In the genomic region with DNA sequence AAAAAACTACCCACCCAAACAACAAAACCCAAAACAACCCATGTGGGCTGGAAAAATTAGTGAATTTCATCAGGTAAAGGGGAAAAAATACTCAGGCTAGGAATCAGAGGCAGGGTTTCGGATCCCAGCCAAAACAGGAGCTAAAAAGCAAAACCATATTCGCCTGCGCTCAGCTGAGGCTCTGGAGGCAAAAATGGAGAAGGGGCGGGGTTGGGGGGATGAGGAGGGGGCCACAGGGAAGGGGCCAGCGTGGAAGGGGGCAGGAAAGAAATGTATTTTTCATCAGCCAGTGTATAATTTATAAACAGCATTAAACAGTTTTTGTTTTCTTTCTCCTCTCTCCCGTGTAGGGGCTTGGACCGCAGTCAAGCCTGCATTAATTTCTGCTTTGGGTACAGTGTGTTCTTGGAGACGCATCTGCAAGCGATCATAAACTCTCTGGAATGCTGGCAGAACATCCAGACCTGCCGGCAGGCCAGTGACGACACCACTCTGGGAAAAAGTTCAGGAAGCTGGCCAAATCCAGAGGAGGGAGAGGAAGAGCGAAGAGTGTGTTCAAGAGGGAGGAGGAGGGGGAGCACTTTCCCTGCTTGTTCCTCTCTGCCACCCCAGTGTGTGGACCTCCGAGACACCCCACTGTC, we compare ENCODE assay signal across 9 mouse cellular contexts.
A peak's percentile ranks its signal among the peaks of the same experiment; 100 is the strongest.
DNase-seq lines count a peak whose midpoint lies in the region; ATAC-seq and TF ChIP-seq lines count a peak whose summit lies in the region.
"Had no signal": no experiment of that assay in that cellular context is flagged by ENCODE, and none has a peak within 500 bp of the region (broad histone marks: within the 10 kb centered on the region; RNA-seq: fewer than 3 reads in every experiment).

No protein-coding gene starts in this region.

- H3K4me1 ChIP-seq in cerebellum, adult 2 months (ENCODE audit: control insufficient read depth, insufficient read depth, low read length): peaks cover 33% of the 10 kb centered on the region
- H3K4me1 ChIP-seq in liver, embryonic 16.5 days (ENCODE audit: control insufficient read depth, low read depth, low read length): peaks cover 9% of the 10 kb centered on the region

- H3K4me3 ChIP-seq in cerebellum, adult 2 months (replicated peaks; ENCODE audit: insufficient read depth, low read depth, low read length): peak overlapping the region; percentile 4
- H3K4me3 ChIP-seq in liver, embryonic 16.5 days (ENCODE audit: low read depth, low read length): no peak overlapping the region

- peak overlapping the region; percentile 69; the same call in 1 of the 2 replicates for H3K27ac ChIP-seq in cerebellum, adult 2 months (ENCODE audit: insufficient read depth, low read length)
- no peak overlapping the region for H3K27ac ChIP-seq in liver, embryonic 16.5 days (ENCODE audit: low read length)
- H3K27ac ChIP-seq: liver, embryonic 14.5 days had no signal

- ATAC-seq in liver, embryonic 16.5 days (ENCODE audit: low read depth): 0 out of 2 replicates have a peak, but pooled peaks have one; percentile 22

- H3K9ac ChIP-seq in liver, embryonic 16.5 days (ENCODE audit: low read depth, low read length): no peak overlapping the region
- H3K9ac ChIP-seq: liver, embryonic 14.5 days had no signal

- peak; percentile 91 for DNase-seq in 3T3-L1 (ENCODE audit: low read depth, low spot score)
- peak; percentile 77 to 88 for DNase-seq in cerebellum, adult 2 months
- DNase-seq in frontal cortex, adult 2 months (ENCODE audit: extremely low spot score in 1 of 2, low spot score in 1 of 2): peak; percentile 92 to 96
- DNase-seq in heart, postnatal 25 days (ENCODE audit: low spot score): peak; percentile 97
- DNase-seq in layer of hippocampus, adult 11-12 months (ENCODE audit: low spot score): peak; percentile 95
- DNase-seq in ovary, postnatal 36 days (ENCODE audit: low spot score): peak; percentile 81
- no peak for DNase-seq in thymus, postnatal 25 days

- 14% methylated on average over 13 of the region's 13 CpGs for WGBS in cerebellum, adult 2 months
- 58% methylated on average over 13 of the region's 13 CpGs for WGBS in liver, embryonic 16.5 days (ENCODE audit: insufficient replicate concordance)

- no peak for TF ChIP-seq CTCF in cerebellum, adult 2 months (IDR thresholded peaks at IDR 0.05; ENCODE audit: borderline replicate concordance, insufficient read depth, low read depth, low read length)

- no peaks in the 10 kb centered on the region for H3K27me3 ChIP-seq in cerebellum, adult 2 months (ENCODE audit: control insufficient read depth, insufficient read depth, low read length)
- H3K27me3 ChIP-seq in liver, embryonic 16.5 days (ENCODE audit: control insufficient read depth, insufficient read depth, low read depth, low read length): no peaks in the 10 kb centered on the region

- H3K4me2 ChIP-seq in liver, embryonic 16.5 days (ENCODE audit: low read depth, low read length): no peak overlapping the region

- H3K36me3 ChIP-seq in liver, embryonic 16.5 days (ENCODE audit: control insufficient read depth, insufficient read depth): no peaks in the 10 kb centered on the region

- intact Hi-C loops in heart, postnatal 25 days (cut with DNase I): loop anchor here (1.0 to 2.0 kb wide), 3 partner anchors 14 to 49 kb away; no protein-coding TSS in a partner anchor

- no peaks in the 10 kb centered on the region for H3K9me3 ChIP-seq in liver, embryonic 16.5 days (replicated peaks; ENCODE audit: control insufficient read depth, low read length)

- TF ChIP-seq POLR2A in cerebellum, adult 2 months (IDR thresholded peaks at IDR 0.05; ENCODE audit: borderline replicate concordance, insufficient read depth, low read length): no peak
